17 mouse cellular contexts compared by ENCODE assay signal in the genomic region with DNA sequence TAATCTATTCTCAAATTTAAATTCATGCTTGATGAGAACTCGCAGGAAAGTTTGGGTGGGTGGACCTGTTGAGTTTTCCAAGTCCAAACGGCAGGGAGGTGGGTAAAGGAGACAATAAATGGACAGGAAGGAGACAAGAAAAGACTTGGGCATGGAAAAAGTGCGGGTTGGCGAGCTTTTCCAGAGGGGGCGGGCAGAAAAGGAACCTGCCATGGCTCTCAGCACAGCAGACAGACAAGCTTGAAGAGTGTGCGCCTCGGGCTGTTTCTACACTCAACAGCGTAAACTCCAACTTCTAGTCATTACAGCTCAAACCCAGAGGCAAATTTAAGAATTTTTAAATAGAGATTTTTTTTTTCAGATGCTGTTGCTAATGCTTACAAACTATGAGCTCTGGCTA.
DNase-seq lines count a peak whose midpoint lies in the region; ATAC-seq and TF ChIP-seq lines count a peak whose summit lies in the region.
"Had no signal": no experiment of that assay in that cellular context is flagged by ENCODE, and none has a peak within 500 bp of the region (broad histone marks: within the 10 kb centered on the region; RNA-seq: fewer than 3 reads in every experiment).

No protein-coding gene starts in this region.

- H3K4me3 ChIP-seq in heart, adult 2 months, result no peak overlapping the region
- H3K4me3 ChIP-seq in heart, embryonic 11.5 days (ENCODE audit: low read depth, low read length), result no peak overlapping the region
- no peak overlapping the region for H3K4me3 ChIP-seq in hindbrain, embryonic 15.5 days
- no peak overlapping the region for H3K4me3 ChIP-seq in hindbrain, embryonic 14.5 days (replicated peaks; ENCODE audit: low read length)
- no peak overlapping the region for H3K4me3 ChIP-seq in stomach, embryonic 16.5 days (replicated peaks; ENCODE audit: low read length)
- H3K4me3 ChIP-seq: kidney, embryonic 15.5 days; liver, embryonic 13.5 days; megakaryocyte, embryonic 14.5 days; neural tube, embryonic 13.5 days had no signal

- peaks cover 44% of the 10 kb centered on the region for H3K36me3 ChIP-seq in heart, adult 2 months (ENCODE audit: control insufficient read depth, insufficient read depth, low read length)
- no peaks in the 10 kb centered on the region for H3K36me3 ChIP-seq in heart, embryonic 11.5 days (ENCODE audit: control insufficient read depth, insufficient read depth, low read length)
- H3K36me3 ChIP-seq in hindbrain, embryonic 15.5 days, result no peaks in the 10 kb centered on the region
- no peaks in the 10 kb centered on the region for H3K36me3 ChIP-seq in hindbrain, embryonic 14.5 days (replicated peaks; ENCODE audit: control insufficient read depth, insufficient read depth)
- H3K36me3 ChIP-seq in stomach, embryonic 16.5 days (ENCODE audit: control insufficient read depth, insufficient read depth, low read length), result no peaks in the 10 kb centered on the region; the same call in 1 of the 2 replicates
- H3K36me3 ChIP-seq: neural tube, embryonic 13.5 days had no signal

- no peak overlapping the region for H3K4me2 ChIP-seq in heart, embryonic 11.5 days
- no peak overlapping the region for H3K4me2 ChIP-seq in hindbrain, embryonic 15.5 days
- no peak overlapping the region for H3K4me2 ChIP-seq in hindbrain, embryonic 14.5 days (replicated peaks)
- H3K4me2 ChIP-seq in stomach, embryonic 16.5 days (ENCODE audit: low read depth, low read length), result no peak overlapping the region
- H3K4me2 ChIP-seq: kidney, embryonic 15.5 days; liver, embryonic 13.5 days; neural tube, embryonic 13.5 days had no signal

- TF ChIP-seq CTCF in heart, adult 2 months (IDR thresholded peaks at IDR 0.05), result no peak

- peak overlapping the region; percentile 65 for H3K27ac ChIP-seq in heart, adult 2 months
- no peak overlapping the region for H3K27ac ChIP-seq in heart, embryonic 11.5 days (ENCODE audit: low read depth, low read length)
- H3K27ac ChIP-seq in hindbrain, embryonic 15.5 days (replicated peaks), result peak overlapping the region; percentile 22; the same call in 1 of the 2 replicates
- H3K27ac ChIP-seq in hindbrain, embryonic 14.5 days, result no peak overlapping the region
- no peak overlapping the region for H3K27ac ChIP-seq in stomach, embryonic 16.5 days (ENCODE audit: low read length)
- H3K27ac ChIP-seq: kidney, embryonic 15.5 days; liver, embryonic 13.5 days; neural tube, embryonic 13.5 days had no signal

- TF ChIP-seq EP300 in heart, adult 2 months (IDR thresholded peaks at IDR 0.05; ENCODE audit: insufficient read depth, low read depth, low read length), result no peak

- H3K9me3 ChIP-seq in heart, embryonic 11.5 days (replicated peaks; ENCODE audit: control insufficient read depth, low read length), result no peaks in the 10 kb centered on the region
- no peaks in the 10 kb centered on the region for H3K9me3 ChIP-seq in hindbrain, embryonic 15.5 days
- no peaks in the 10 kb centered on the region for H3K9me3 ChIP-seq in hindbrain, embryonic 14.5 days (ENCODE audit: control insufficient read depth, low read length)
- H3K9me3 ChIP-seq in stomach, embryonic 16.5 days (replicated peaks; ENCODE audit: control insufficient read depth, low read length), result no peaks in the 10 kb centered on the region
- H3K9me3 ChIP-seq: kidney, embryonic 15.5 days; liver, embryonic 13.5 days; megakaryocyte, embryonic 14.5 days; neural tube, embryonic 13.5 days had no signal

- intact Hi-C loops in heart, adult 2 months (cut with DNase I), result no loop called here

- no peak for ATAC-seq in heart, embryonic 11.5 days (replicated peaks; ENCODE audit: insufficient number of reproducible peaks, low FRiP score, low TSS enrichment)
- ATAC-seq in hindbrain, embryonic 15.5 days (ENCODE audit: low FRiP score, low read depth), result no peak
- no peak for ATAC-seq in hindbrain, embryonic 14.5 days (ENCODE audit: low FRiP score)
- ATAC-seq in stomach, embryonic 16.5 days (ENCODE audit: insufficient read depth, low FRiP score), result no peak
- ATAC-seq: lung, postnatal 0 days had no signal

- DNase-seq in heart, adult 2 months, result peak in 1 of 2 experiments; percentile 18
- no peak for DNase-seq in hindbrain, embryonic 14.5 days (ENCODE audit: low spot score)
- peak; percentile 42 for DNase-seq in right cerebral cortex, adult 18-20 months
- DNase-seq in right cerebral cortex, postnatal 10 days (ENCODE audit: low spot score in 2 of 2), result no peak
- DNase-seq in B cell, adult 2 months, result no peak
- DNase-seq: adrenal gland, adult 2 months; cerebellum, adult 8-10 months; gastrocnemius, postnatal 36 days; liver, embryonic 13.5 days; thymus, postnatal 25 days had no signal

- TF ChIP-seq POLR2A in heart, adult 2 months (IDR thresholded peaks at IDR 0.05; ENCODE audit: insufficient read depth, low read depth, low read length), result no peak

- no peaks in the 10 kb centered on the region for H3K27me3 ChIP-seq in heart, adult 2 months (ENCODE audit: control insufficient read depth, insufficient read depth, low read length)
- H3K27me3 ChIP-seq in heart, embryonic 11.5 days (ENCODE audit: control insufficient read depth, insufficient read depth, low read length), result no peaks in the 10 kb centered on the region
- H3K27me3 ChIP-seq in hindbrain, embryonic 15.5 days, result no peaks in the 10 kb centered on the region
- no peaks in the 10 kb centered on the region for H3K27me3 ChIP-seq in hindbrain, embryonic 14.5 days (ENCODE audit: control insufficient read depth, insufficient read depth, low read length)
- H3K27me3 ChIP-seq in stomach, embryonic 16.5 days (ENCODE audit: control insufficient read depth, insufficient read depth, low read length), result no peaks in the 10 kb centered on the region
- H3K27me3 ChIP-seq: kidney, embryonic 15.5 days; liver, embryonic 13.5 days; neural tube, embryonic 13.5 days had no signal

- H3K9ac ChIP-seq in heart, adult 2 months (ENCODE audit: low read depth, low read length), result no peak overlapping the region
- no peak overlapping the region for H3K9ac ChIP-seq in heart, embryonic 11.5 days (ENCODE audit: low read depth, low read length)
- H3K9ac ChIP-seq in hindbrain, embryonic 15.5 days, result no peak overlapping the region
- no peak overlapping the region for H3K9ac ChIP-seq in hindbrain, embryonic 14.5 days
- 0 out of 2 replicates have a peak overlapping the region, but pooled peaks have one; percentile 25 for H3K9ac ChIP-seq in stomach, embryonic 16.5 days (ENCODE audit: low read length)
- H3K9ac ChIP-seq: kidney, embryonic 15.5 days; liver, embryonic 13.5 days; neural tube, embryonic 13.5 days had no signal

- peaks cover 25% of the 10 kb centered on the region for H3K4me1 ChIP-seq in heart, adult 2 months (ENCODE audit: control insufficient read depth, insufficient read depth, low read length)
- peaks cover 14% of the 10 kb centered on the region for H3K4me1 ChIP-seq in heart, embryonic 11.5 days (ENCODE audit: control insufficient read depth, insufficient read depth, low read length)
- peaks cover 41% of the 10 kb centered on the region for H3K4me1 ChIP-seq in hindbrain, embryonic 15.5 days (replicated peaks)
- peaks cover 39% of the 10 kb centered on the region for H3K4me1 ChIP-seq in hindbrain, embryonic 14.5 days (replicated peaks; ENCODE audit: control insufficient read depth, insufficient read depth, low read length)
- peaks cover 10% of the 10 kb centered on the region for H3K4me1 ChIP-seq in stomach, embryonic 16.5 days (ENCODE audit: control insufficient read depth, insufficient read depth, low read length)

- WGBS in heart, adult 2 months, result 53% methylated on average over 8 of the region's 8 CpGs
- WGBS in heart, embryonic 11.5 days (ENCODE audit: insufficient replicate concordance), result 59% methylated on average over 8 of the region's 8 CpGs
- 64% methylated on average over 8 of the region's 8 CpGs for WGBS in hindbrain, embryonic 15.5 days
- 65% methylated on average over 8 of the region's 8 CpGs for WGBS in hindbrain, embryonic 14.5 days
- 64% methylated on average over 8 of the region's 8 CpGs for WGBS in stomach, embryonic 16.5 days

- no peaks in the 10 kb centered on the region; the same call in 1 of the 2 replicates for H3K79me2 ChIP-seq in heart, adult 2 months (replicated peaks; ENCODE audit: control insufficient read depth, insufficient read depth, low read length)

Comparison
In these comparisons a context has a peak if more than half of its experiments do, and no peak if none do; other contexts are left out.
1. H3K27ac ChIP-seq: peak in heart, adult 2 months (single experiment) and hindbrain, embryonic 15.5 days (single experiment); none in heart, embryonic 11.5 days (single experiment), hindbrain, embryonic 14.5 days (single experiment) and stomach, embryonic 16.5 days (single experiment).